Mouse (Mus musculus): ENCODE data around the gene Rorc. TPM values are rescaled to one million over a fixed set of nuclear protein-coding genes. Genes with fewer than 3 reads are reported as not detected.

Gene Rorc
- 3.4 and 5.7 TPM in 2 replicates for polyA plus RNA-seq (2012; rRNA removed)

DNA sequence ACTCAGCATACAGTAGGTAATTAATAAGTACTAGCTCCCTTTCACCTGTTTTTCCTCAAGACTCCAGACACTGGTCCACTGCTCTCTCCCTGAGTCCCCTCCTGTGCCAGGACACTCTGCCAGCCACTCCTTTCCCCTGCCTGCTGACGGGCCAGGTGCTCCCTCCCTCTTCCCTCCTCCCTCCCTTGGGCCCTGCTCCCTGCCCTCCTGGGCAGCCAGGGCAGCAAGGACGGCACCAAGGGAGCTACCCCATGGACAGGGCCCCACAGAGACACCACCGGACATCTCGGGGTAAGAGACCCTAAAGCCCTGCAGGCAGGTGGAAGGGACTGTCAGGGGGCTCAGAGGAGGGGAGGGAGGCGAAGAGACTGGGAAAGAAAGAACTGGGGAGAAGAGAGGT lies at the start of gene Rorc:
Gene Rorc, plus strand, starts transcription at position 154 of the 400 bp plus-strand sequence.

DNA sequence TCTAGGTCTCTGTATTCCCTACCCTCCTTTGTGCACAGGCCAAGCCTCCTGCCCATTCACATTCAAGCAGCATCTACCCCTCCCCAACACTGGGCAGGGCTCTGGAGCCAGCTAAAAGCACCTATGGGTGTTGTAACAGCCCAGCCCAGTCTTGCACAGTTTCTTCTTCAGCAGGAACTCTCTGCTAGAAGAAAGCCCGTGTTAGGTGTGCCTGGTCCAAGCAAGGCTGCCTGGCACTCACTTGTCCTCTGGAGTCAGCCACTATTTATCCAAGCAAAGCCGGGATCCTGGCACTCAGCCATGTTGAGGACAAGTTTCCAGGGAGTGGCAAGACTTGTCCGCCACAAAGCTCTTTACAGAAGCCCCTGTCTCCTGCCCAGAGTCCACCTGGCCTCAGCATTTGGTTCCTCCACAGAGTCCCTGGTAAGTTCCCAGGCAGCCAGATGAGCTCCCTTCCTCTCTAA lies 30.6 kb upstream of the Rorc start, which contains the start of gene Them5:
Gene Them5, plus strand, starts transcription at position 141 of the 464 bp plus-strand sequence.

DNA sequence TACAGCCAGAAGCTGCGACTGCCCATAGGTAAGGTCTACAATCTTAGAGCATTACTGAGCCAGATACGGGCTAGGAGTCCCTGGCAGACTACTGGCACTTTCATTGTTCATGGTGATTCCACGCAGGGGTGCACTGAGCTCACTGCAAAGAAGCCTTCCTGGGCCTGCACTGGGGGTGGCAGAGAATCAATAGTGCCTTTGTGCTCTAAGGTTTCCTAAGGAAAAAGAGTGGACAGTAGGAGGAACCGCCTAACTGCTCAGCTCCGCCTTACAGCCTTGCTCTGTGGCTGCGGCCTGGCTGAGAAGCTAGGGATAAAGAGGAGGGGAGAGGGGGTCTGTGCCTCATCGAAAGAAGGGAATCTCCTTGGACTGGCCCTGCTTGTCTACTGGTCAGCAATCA lies 10.5 kb upstream of the Rorc start, which contains the start of gene C2cd4d:
Gene C2cd4d, plus strand, starts transcription at position 301 of the 400 bp plus-strand sequence.

DNA sequence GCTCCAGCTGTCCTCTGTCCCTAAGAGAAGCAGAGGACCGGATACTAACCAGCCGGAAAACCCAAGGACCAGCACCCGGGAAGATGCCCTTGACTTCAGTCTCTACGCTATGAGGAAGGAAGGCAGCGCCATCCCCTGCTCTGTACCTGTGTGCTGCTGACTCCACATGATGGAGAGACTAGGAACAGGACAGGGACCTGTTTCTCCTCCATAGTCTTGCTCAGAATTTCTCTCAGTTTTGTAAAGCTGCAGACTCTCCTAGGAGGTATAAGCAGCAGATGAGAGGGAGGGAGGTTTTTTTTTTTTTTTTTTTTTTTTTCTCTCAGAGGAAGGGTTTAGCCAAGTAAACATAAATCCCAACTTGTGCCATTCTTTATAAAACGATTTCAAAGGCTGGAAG lies 25.6 kb downstream of the Rorc start, which contains the start of gene Lingo4:
Gene Lingo4, plus strand, starts transcription at position 301 of the 400 bp plus-strand sequence.

GRCm38 (mm10) chr3:94413031-94413679 lies 40.6 kb downstream of the Rorc start, which contains the start of gene Tdrkh:
Gene Tdrkh (plus strand): TSS chr3:94413273.

DNA sequence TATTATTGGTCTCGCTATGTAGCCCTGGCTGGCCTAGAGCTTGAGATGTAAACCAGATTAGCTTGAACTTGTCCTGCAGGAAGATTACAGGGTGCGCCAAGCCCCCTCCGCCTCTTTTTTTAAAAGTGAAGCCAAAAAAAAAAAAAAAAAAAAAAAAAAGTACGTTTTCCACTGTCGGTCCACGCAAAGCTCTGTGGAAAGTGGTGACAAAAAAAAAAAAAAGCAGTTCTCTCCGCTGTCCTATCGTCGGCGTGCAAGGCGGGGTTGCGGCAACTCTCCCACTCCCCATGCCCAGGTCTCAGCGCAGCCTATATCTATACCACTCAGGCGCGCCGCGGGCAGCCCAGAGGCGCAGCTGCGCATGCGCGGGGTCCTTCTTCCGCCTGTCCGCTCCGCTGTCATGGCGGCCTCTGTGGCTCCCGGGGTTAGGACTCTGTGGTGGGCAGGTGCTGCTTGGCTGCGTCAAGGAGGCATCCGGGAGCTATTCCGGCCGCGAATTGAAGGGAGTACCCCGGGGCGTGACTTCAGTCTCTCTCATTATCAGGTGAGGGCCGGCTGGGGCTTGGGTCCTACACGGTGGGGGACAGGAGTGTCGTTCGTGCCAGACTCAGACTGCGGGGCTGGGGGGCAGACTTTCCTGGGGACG lies 70.5 kb downstream of the Rorc start, which contains the start of gene Mrpl9:
Gene Mrpl9, plus strand, starts transcription at position 368 of the 646 bp plus-strand sequence.

GRCm38 (mm10) chr3:94443597-94443964 lies 71.0 kb downstream of the Rorc start, which contains the start of gene Oaz3:
Gene Oaz3 (minus strand): TSS chr3:94443915.

Other genes starting within 250 kb of the Rorc start
- not detected in 2 replicates for gene Gm10696, start 194.6 kb upstream of the Rorc start, polyA plus RNA-seq (2012; rRNA removed)
- gene Gm5286, start 176.1 kb upstream of the Rorc start, polyA plus RNA-seq (2012; rRNA removed), result not detected in 2 replicates
- gene Gm4778, start 108.8 kb upstream of the Rorc start, polyA plus RNA-seq (2012; rRNA removed), result not detected in 2 replicates
- 4.2 TPM in 2 replicates for gene Them4, start 62.7 kb upstream of the Rorc start, polyA plus RNA-seq (2012; rRNA removed)
- gene Them5, start 30.7 kb upstream of the Rorc start, polyA plus RNA-seq (2012; rRNA removed), result not detected in 2 replicates
- gene C2cd4d, start 10.4 kb upstream of the Rorc start, polyA plus RNA-seq (2012; rRNA removed), result 0.08 TPM in 2 replicates
- gene Lingo4, start 25.7 kb downstream of the Rorc start, polyA plus RNA-seq (2012; rRNA removed), result 0.02 and 0.03 TPM in 2 replicates
- gene Tdrkh, start 40.5 kb downstream of the Rorc start, polyA plus RNA-seq (2012; rRNA removed), result 2.6 and 2.8 TPM in 2 replicates
- gene Mrpl9, start 70.5 kb downstream of the Rorc start, polyA plus RNA-seq (2012; rRNA removed), result 31.1 and 34.7 TPM in 2 replicates
- 0.13 TPM in 1 of 2 replicates, not detected in the other for gene Oaz3, start 71.1 kb downstream of the Rorc start, polyA plus RNA-seq (2012; rRNA removed)
- 0.02 and 0.06 TPM in 2 replicates for gene Celf3, start 105.5 kb downstream of the Rorc start, polyA plus RNA-seq (2012; rRNA removed)
- gene Riiad1, start 107.5 kb downstream of the Rorc start, polyA plus RNA-seq (2012; rRNA removed), result 0.05 and 0.10 TPM in 2 replicates
- gene Snx27, start 209.9 kb downstream of the Rorc start, polyA plus RNA-seq (2012; rRNA removed), result 4.8 and 5.2 TPM in 2 replicates